Mouse (Mus musculus): ENCODE results near the gene Lig3. TPM values are rescaled to one million over a fixed set of nuclear protein-coding genes. Genes with fewer than 3 reads are reported as not detected.

Lig3 gene
- total RNA-seq, 2 experiments from 2014 or later, result 31.5 to 34.9 TPM

Other genes with a start within 250 kb of the Lig3 start
- 1 to 10 TPM in 1 of 2 experiments, under 1 TPM in 1; 0.53 to 1.0 TPM for gene Cct6b, start 16.8 kb upstream of the Lig3 start, total RNA-seq (2021)
- gene Zfp830, start 16.8 kb upstream of the Lig3 start, total RNA-seq (2021), result 10 to 100 TPM; 22.2 to 22.6 TPM
- 10 to 100 TPM; 10.6 to 12.0 TPM for gene Rffl, start 90.1 kb downstream of the Lig3 start, total RNA-seq (2021)
- 10 to 100 TPM; 16.4 to 16.8 TPM for gene Rad51d, start 109.5 kb downstream of the Lig3 start, total RNA-seq (2021)
- under 1 TPM; 0.23 to 0.25 TPM for gene Fndc8, start 111.0 kb downstream of the Lig3 start, total RNA-seq (2021)
- 10 to 100 TPM; 30.7 to 33.4 TPM for gene Nle1, start 127.3 kb downstream of the Lig3 start, total RNA-seq (2021)
- 10 to 100 TPM; 14.9 to 15.5 TPM for gene Unc45b, start 129.4 kb downstream of the Lig3 start, total RNA-seq (2021)
- 10 to 100 TPM; 25.0 to 25.4 TPM for gene Slfn5, start 170.2 kb downstream of the Lig3 start, total RNA-seq (2021)
- gene Slfn9, start 210.7 kb downstream of the Lig3 start, total RNA-seq (2021), result 10 to 100 TPM; 15.7 to 18.1 TPM
- gene Slfn8, start 239.7 kb downstream of the Lig3 start, total RNA-seq (2021), result 1 to 10 TPM in 1 of 2 experiments, under 1 TPM in 1; 0.84 to 1.3 TPM